20 mouse cellular contexts compared by ENCODE assay signal in the genomic region with DNA sequence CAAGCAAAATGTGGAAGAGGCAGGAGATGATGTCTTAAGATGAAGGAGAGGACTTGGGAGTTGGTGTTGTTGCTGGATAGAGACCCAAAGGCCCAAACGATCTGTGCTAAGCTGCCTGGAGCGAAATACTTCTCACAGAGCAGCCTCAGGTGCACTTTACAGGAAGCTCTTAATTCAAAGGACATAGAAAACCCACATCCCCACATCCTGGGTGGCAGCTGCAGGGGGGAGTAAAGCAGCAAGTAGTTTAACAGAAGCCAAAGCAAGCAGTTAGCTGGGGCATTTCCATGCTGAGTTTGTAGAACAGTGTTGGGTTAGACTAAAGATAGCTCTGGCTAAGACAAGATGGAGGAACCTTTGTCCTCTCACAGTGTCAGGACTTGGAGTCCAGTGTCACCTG.
DNase-seq lines count a peak whose midpoint lies in the region; ATAC-seq lines count a peak whose summit lies in the region.
"Had no signal": no experiment of that assay in that cellular context is flagged by ENCODE, and none has a peak within 500 bp of the region (broad histone marks: within the 10 kb centered on the region; RNA-seq: fewer than 3 reads in every experiment).

No protein-coding gene starts in this region.

- H3K4me2 ChIP-seq in midbrain, embryonic 11.5 days = no peak overlapping the region
- H3K4me2 ChIP-seq: forebrain, embryonic 13.5 days; heart, embryonic 12.5 days; hindbrain, embryonic 15.5 days had no signal

- no peak overlapping the region for H3K4me3 ChIP-seq in midbrain, embryonic 11.5 days (ENCODE audit: low read depth, low read length)
- H3K4me3 ChIP-seq: embryonic facial prominence, embryonic 10.5 days; forebrain, embryonic 13.5 days; gastrocnemius, adult 2 months; heart, embryonic 12.5 days; hindbrain, embryonic 15.5 days had no signal

- H3K9me3 ChIP-seq in midbrain, embryonic 11.5 days (ENCODE audit: control insufficient read depth, low read length) = no peaks in the 10 kb centered on the region
- H3K9me3 ChIP-seq: embryonic facial prominence, embryonic 10.5 days; heart, embryonic 12.5 days; hindbrain, embryonic 15.5 days had no signal

- ATAC-seq in midbrain, embryonic 11.5 days (ENCODE audit: low FRiP score) = no peak
- ATAC-seq: activated CD4-positive, CD25-positive, alpha-beta regulatory T cell, adult 4 months; forebrain, embryonic 13.5 days; forebrain, postnatal 0 days had no signal

- no peaks in the 10 kb centered on the region for H3K4me1 ChIP-seq in midbrain, embryonic 11.5 days (ENCODE audit: control insufficient read depth, insufficient read depth, low read length)
- H3K4me1 ChIP-seq: heart, embryonic 12.5 days had no signal

- no peak overlapping the region for H3K9ac ChIP-seq in midbrain, embryonic 11.5 days (ENCODE audit: low read length)
- H3K9ac ChIP-seq: forebrain, embryonic 13.5 days; forebrain, postnatal 0 days; heart, embryonic 12.5 days; hindbrain, embryonic 15.5 days had no signal

- DNase-seq in CD4-positive, CD25-positive, alpha-beta regulatory T cell, adult 2 months (ENCODE audit: low read depth, low spot score) = peak; percentile 27
- peak; percentile 35 to 69 for DNase-seq in thymus, adult 18-20 months
- peak; percentile 65 for DNase-seq in thymus, postnatal 14 days
- DNase-seq in cerebellum, postnatal 4 days (ENCODE audit: low spot score in 2 of 2) = no peak
- no peak for DNase-seq in lung, postnatal 4 days
- DNase-seq in midbrain, embryonic 11.5 days (ENCODE audit: low spot score, missing footprints) = no peak
- DNase-seq in adrenal gland, postnatal 14 days = no peak
- DNase-seq: adrenal gland, postnatal 25 days; cerebellum, adult 18-20 months; cerebellum, adult 9-11 months; cerebellum, postnatal 36 days; forebrain, postnatal 0 days; gastrocnemius, adult 2 months; gastrocnemius, postnatal 25 days had no signal

- no peaks in the 10 kb centered on the region for H3K27me3 ChIP-seq in midbrain, embryonic 11.5 days (ENCODE audit: control insufficient read depth, insufficient read depth, low read length)
- H3K27me3 ChIP-seq: forebrain, embryonic 13.5 days; heart, embryonic 12.5 days; hindbrain, embryonic 15.5 days had no signal

- WGBS in midbrain, embryonic 11.5 days = 82% methylated on average over 2 of the region's 2 CpGs

- H3K27ac ChIP-seq in midbrain, embryonic 11.5 days (ENCODE audit: low read depth, low read length) = no peak overlapping the region
- H3K27ac ChIP-seq: embryonic facial prominence, embryonic 10.5 days; forebrain, embryonic 13.5 days; gastrocnemius, adult 2 months; hindbrain, embryonic 15.5 days had no signal

- no peaks in the 10 kb centered on the region for H3K36me3 ChIP-seq in midbrain, embryonic 11.5 days (ENCODE audit: control insufficient read depth, insufficient read depth, low read length)
- H3K36me3 ChIP-seq: embryonic facial prominence, embryonic 10.5 days; G1E; heart, embryonic 12.5 days; hindbrain, embryonic 15.5 days had no signal

Comparison
In these comparisons a context has a peak if more than half of its experiments do, and no peak if none do; other contexts are left out.
1. DNase-seq: peak in CD4-positive, CD25-positive, alpha-beta regulatory T cell, adult 2 months (single experiment), thymus, adult 18-20 months (2 of 2) and thymus, postnatal 14 days (single experiment); none in cerebellum, postnatal 4 days (0 of 2), lung, postnatal 4 days (0 of 2), midbrain, embryonic 11.5 days (single experiment) and adrenal gland, postnatal 14 days (single experiment).